Mouse (Mus musculus) liver, postnatal 0 days (tissue): Measurements from ENCODE around the gene Atrnl1. TPM values are rescaled to one million over a fixed set of nuclear protein-coding genes. Genes with fewer than 3 reads are reported as not detected.

Source experiments
- ATAC-seq: fragments of 200-750 bp; cut with Nextera tagmentation; 2 replicates; pipeline ENCODE4 v1.8.0; 2017; ENCODE audit warnings: mild to moderate bottlenecking, moderate library complexity
- DNase-seq: peaks from one replicate; pipeline ENCODE4 v3.0.0-alpha.2; 2016
- H3K27ac ChIP-seq: fragments of 300-500 bp; sonication (generic); 2 replicates; pipeline ENCODE4 v1.5.1; 2014; ENCODE audit warnings: antibody characterized with exemption, moderate library complexity, mild to moderate bottlenecking, low read depth
- H3K27me3 ChIP-seq: fragments of 300-500 bp; sonication (generic); 2 replicates; pipeline ENCODE4 v1.6.1; 2014; ENCODE audit warnings: low read length, control low read depth, mixed read lengths; ENCODE audit not compliant: insufficient read depth
- H3K36me3 ChIP-seq: fragments of 300-500 bp; sonication (generic); replicated peaks from 2 replicates; pipeline ENCODE4 v1.6.1; 2014; ENCODE audit warnings: mild to moderate bottlenecking, control low read depth, low read length, moderate library complexity, mixed read lengths; ENCODE audit not compliant: insufficient read depth
- H3K4me1 ChIP-seq: fragments of 300-500 bp; sonication (generic); 2 replicates; pipeline ENCODE4 v1.6.1; 2014; ENCODE audit warnings: antibody characterized with exemption, mild to moderate bottlenecking, control low read depth; ENCODE audit not compliant: insufficient read depth
- H3K4me2 ChIP-seq: fragments of 300-500 bp; sonication (generic); 2 replicates; pipeline ENCODE4 v1.6.1; 2014; ENCODE audit warnings: low read depth, mild to moderate bottlenecking, low read length, moderate library complexity, mixed read lengths
- H3K4me3 ChIP-seq: fragments of 300-500 bp; sonication (generic); 2 replicates; pipeline ENCODE4 v1.5.1; 2014; ENCODE audit warnings: low read depth, low read length
- H3K9ac ChIP-seq: fragments of 300-500 bp; sonication (generic); replicated peaks from 2 replicates; pipeline ENCODE4 v1.6.1; 2014; ENCODE audit warnings: mild to moderate bottlenecking, moderate library complexity
- H3K9me3 ChIP-seq: fragments of 300-500 bp; sonication (generic); 2 replicates; pipeline ENCODE4 v1.6.1; 2016; ENCODE audit warnings: mild to moderate bottlenecking, control low read depth, low read length, mixed read lengths
- CTCF ChIP-seq: sonication (generic); IDR thresholded peaks from 2 replicates; pipeline ENCODE4 v1.5.1; 2016; ENCODE audit warnings: antibody characterized with exemption, low read depth
- EP300 ChIP-seq: IDR thresholded peaks from 2 replicates; pipeline ENCODE4 v1.6.1; 2016; ENCODE audit warnings: antibody characterized with exemption, low read depth, mild to moderate bottlenecking
- WGBS: fragments of 180-500 bp; shearing (Covaris S2); extraction: QIAGEN DNeasy Blood & Tissue Kit; methylation state at CpG from one replicate; pipeline ENCODE4 v1.1.7; 2014; ENCODE audit not compliant: insufficient replicate concordance; 5-methylcytosine and 5-hydroxymethylcytosine counted together
- polyA plus RNA-seq: library from polyadenylated mRNA; unstranded; fragments of >200 nt; fragmentation: Nextera tagmentation; extraction: Ambion mirVana; gene quantifications from 2 replicates; pipeline ENCODE4 v1.2.1, GENCODE M21; 2015

The Atrnl1 gene
- polyA plus RNA-seq, 1 experiment from 2014 or later = 0.70 TPM

- no peak overlapping the region for H3K4me2 ChIP-seq
- H3K4me3 ChIP-seq = no peak overlapping the region
- TF ChIP-seq CTCF (no peak), EP300 (no peak)
- peaks cover 5% of the 10 kb centered on the region for H3K4me1 ChIP-seq
- no peaks in the 10 kb centered on the region for H3K27me3 ChIP-seq
- no peak for DNase-seq
- WGBS = 81% methylated on average over 14 of the region's 14 CpGs
- no peak overlapping the region for H3K9ac ChIP-seq
- H3K9me3 ChIP-seq = no peaks in the 10 kb centered on the region
- H3K36me3 ChIP-seq = no peaks in the 10 kb centered on the region
- H3K27ac ChIP-seq = no peak overlapping the region
- ATAC-seq = no peak
Measured at GRCm38 (mm10) chr19:58076961-58077371, 466.1 kb downstream of the Atrnl1 start.

- Histone ChIP-seq H3K27ac (no peak overlapping the region), H3K9ac (no peak overlapping the region), H3K4me1 (peaks cover 5% of the 10 kb centered on the region), H3K4me3 (no peak overlapping the region), H3K9me3 (no peaks in the 10 kb centered on the region), H3K4me2 (no peak overlapping the region), H3K27me3 (no peaks in the 10 kb centered on the region), H3K36me3 (no peaks in the 10 kb centered on the region)
- DNase-seq = no peak
- 80% methylated on average over 10 of the region's 10 CpGs for WGBS
- ATAC-seq = no peak
- TF ChIP-seq CTCF (no peak), EP300 (no peak)
Measured at GRCm38 (mm10) chr19:58077529-58078070, 466.8 kb downstream of the Atrnl1 start.

GRCm38 (mm10) chr19:58080168-58080567 is 469.3 kb downstream of the Atrnl1 start:
- Histone ChIP-seq H3K9me3 (0 out of 2 replicates have a peak, but pooled peaks cover 3% of the 10 kb centered on the region), H3K27me3 (no peaks in the 10 kb centered on the region), H3K4me2 (no peak overlapping the region), H3K4me3 (no peak overlapping the region), H3K4me1 (peaks cover 2% of the 10 kb centered on the region; the same call in 1 of the 2 replicates), H3K36me3 (no peaks in the 10 kb centered on the region), H3K9ac (no peak overlapping the region), H3K27ac (no peak overlapping the region)
- TF ChIP-seq EP300 (no peak), CTCF (no peak)
- ATAC-seq (no peak), DNase-seq (no peak)
- WGBS = 86% methylated on average over 6 of the region's 6 CpGs

GRCm38 (mm10) chr19:58082751-58083150 is 471.9 kb downstream of the Atrnl1 start:
- 86% methylated on average over 19 of the region's 19 CpGs for WGBS
- Histone ChIP-seq H3K4me2 (no peak overlapping the region), H3K4me1 (no peaks in the 10 kb centered on the region), H3K27me3 (no peaks in the 10 kb centered on the region), H3K27ac (no peak overlapping the region), H3K4me3 (no peak overlapping the region), H3K9ac (no peak overlapping the region), H3K36me3 (no peaks in the 10 kb centered on the region), H3K9me3 (0 out of 2 replicates have a peak, but pooled peaks cover 3% of the 10 kb centered on the region)
- no peak for ATAC-seq
- TF ChIP-seq EP300 (no peak), CTCF (no peak)
- DNase-seq = no peak

GRCm38 (mm10) chr19:58084826-58085225 is 474.0 kb downstream of the Atrnl1 start:
- Histone ChIP-seq H3K9me3 (0 out of 2 replicates have a peak, but pooled peaks cover 3% of the 10 kb centered on the region), H3K9ac (no peak overlapping the region), H3K4me2 (no peak overlapping the region), H3K4me3 (no peak overlapping the region), H3K4me1 (no peaks in the 10 kb centered on the region), H3K27me3 (no peaks in the 10 kb centered on the region), H3K27ac (no peak overlapping the region), H3K36me3 (no peaks in the 10 kb centered on the region)
- DNase-seq (no peak), ATAC-seq (no peak)
- 83% methylated on average over 14 of the region's 14 CpGs for WGBS
- TF ChIP-seq EP300 = no peak
- no peak for TF ChIP-seq CTCF

- ATAC-seq = peak; percentile 44
- H3K27me3 ChIP-seq = no peaks in the 10 kb centered on the region
Measured at GRCm38 (mm10) chr19:58086734-58087133, 475.9 kb downstream of the Atrnl1 start.

More at GRCm38 (mm10) chr19:58086734-58087133, 475.9 kb downstream of the Atrnl1 start:
- H3K27ac ChIP-seq = peak overlapping the region; percentile 58
- DNase-seq = no peak
- H3K36me3 ChIP-seq = no peaks in the 10 kb centered on the region
- H3K9ac ChIP-seq = no peak overlapping the region
- WGBS = 76% methylated on average over 8 of the region's 8 CpGs
- no peak for TF ChIP-seq CTCF
- TF ChIP-seq EP300 = no peak
- H3K4me3 ChIP-seq = no peak overlapping the region
- H3K9me3 ChIP-seq = 0 out of 2 replicates have a peak, but pooled peaks cover 3% of the 10 kb centered on the region
- H3K4me1 ChIP-seq = no peaks in the 10 kb centered on the region
- no peak overlapping the region for H3K4me2 ChIP-seq
